Mouse (Mus musculus): Measurements from ENCODE around the gene Cdk16.

GRCm38 (mm10) chrX:20658026-20658652 is 29.6 kb upstream of the Cdk16 start, which contains the start of gene Uba1:
- no peak for TF ChIP-seq CTCF (IDR thresholded peaks at IDR 0.05; ENCODE audit: low read depth)
- 0 out of 2 replicates have a peak, but pooled peaks have one; percentile 8 for TF ChIP-seq EP300 (IDR thresholded peaks at IDR 0.05; ENCODE audit: low read depth)
